Mouse (Mus musculus): ENCODE data around the gene Rgl1. TPM values are rescaled to one million over a fixed set of nuclear protein-coding genes. Genes with fewer than 3 reads are reported as not detected.

Rgl1 gene
- polyA plus RNA-seq, 1 experiment: 7.1 TPM

DNA sequence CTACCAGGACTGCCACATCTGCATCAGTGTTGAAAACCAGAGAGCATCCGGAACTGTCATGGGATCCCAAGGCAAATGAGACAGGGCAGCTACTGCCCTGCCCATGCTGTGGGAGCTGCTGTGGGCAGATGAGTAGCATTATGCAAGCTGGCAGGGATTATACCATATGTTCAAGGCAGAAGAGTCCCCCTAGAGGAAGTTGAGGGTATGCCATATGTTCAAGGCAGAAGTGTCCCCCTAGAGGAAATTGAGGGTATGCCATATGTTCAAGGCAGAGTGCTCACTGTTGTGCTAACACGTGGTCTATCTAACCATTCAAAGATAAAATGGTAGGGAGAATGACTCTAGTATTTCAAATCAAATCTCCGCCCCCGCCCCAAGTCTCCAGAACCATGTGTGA lies 254.9 kb downstream of the Rgl1 start:
- TF ChIP-seq POLR2A (IDR thresholded peaks at IDR 0.05; ENCODE audit: control insufficient read depth, extremely low read depth, insufficient read depth, low read length, poor library complexity) (no peak), CTCF (IDR thresholded peaks at IDR 0.05; ENCODE audit: borderline replicate concordance, control insufficient read depth, extremely low read depth, insufficient read depth, low read length, poor library complexity) (peak; percentile 65; the same call in 1 of the 2 replicates)
- peak; percentile 26 for DNase-seq
- H3K27ac ChIP-seq (ENCODE audit: control insufficient read depth, insufficient read depth, low read length): no peak overlapping the region
- H3K27me3 ChIP-seq (ENCODE audit: control insufficient read depth, insufficient read depth, low read length): no peaks in the 10 kb centered on the region
- no peak overlapping the region for H3K4me3 ChIP-seq (ENCODE audit: control insufficient read depth, insufficient read depth, low read length)
- H3K4me1 ChIP-seq (replicated peaks; ENCODE audit: control insufficient read depth, insufficient read depth, low read length): no peaks in the 10 kb centered on the region
- no peaks in the 10 kb centered on the region for H3K36me3 ChIP-seq (ENCODE audit: control insufficient read depth, insufficient read depth, low read length)
- 80% methylated on average over 4 of the region's 4 CpGs for WGBS

GRCm38 (mm10) chr1:152508481-152509220 lies 257.5 kb downstream of the Rgl1 start:
- H3K36me3 ChIP-seq (ENCODE audit: control insufficient read depth, insufficient read depth, low read length): no peaks in the 10 kb centered on the region
- 96% methylated on average over 11 of the region's 11 CpGs for WGBS
- H3K4me1 ChIP-seq (replicated peaks; ENCODE audit: control insufficient read depth, insufficient read depth, low read length): no peaks in the 10 kb centered on the region
- no peak for DNase-seq
- no peak overlapping the region for H3K4me3 ChIP-seq (ENCODE audit: control insufficient read depth, insufficient read depth, low read length)
- H3K27ac ChIP-seq (ENCODE audit: control insufficient read depth, insufficient read depth, low read length): no peak overlapping the region
- TF ChIP-seq CTCF (IDR thresholded peaks at IDR 0.05; ENCODE audit: borderline replicate concordance, control insufficient read depth, extremely low read depth, insufficient read depth, low read length, poor library complexity) (no peak), POLR2A (IDR thresholded peaks at IDR 0.05; ENCODE audit: control insufficient read depth, extremely low read depth, insufficient read depth, low read length, poor library complexity) (no peak)
- H3K27me3 ChIP-seq (ENCODE audit: control insufficient read depth, insufficient read depth, low read length): no peaks in the 10 kb centered on the region

DNA sequence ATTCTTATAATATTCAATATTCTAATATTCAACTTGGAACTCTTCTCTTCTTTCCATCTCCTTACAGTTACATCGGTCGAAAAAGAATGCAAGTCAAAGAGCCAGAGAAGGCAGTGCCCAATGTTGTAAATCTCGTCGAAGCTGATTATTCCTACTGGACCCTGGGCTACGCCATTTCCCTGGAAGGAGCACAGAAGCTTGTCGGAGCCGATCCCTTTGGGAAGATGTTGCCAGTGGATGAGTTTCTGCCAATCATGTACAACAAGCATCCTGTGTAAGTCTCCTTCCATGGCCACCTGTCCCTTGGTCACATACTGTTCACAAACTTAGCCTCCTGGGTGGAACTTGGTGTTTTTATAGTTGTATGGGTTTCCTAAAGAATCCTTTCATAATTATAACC lies 259.4 kb downstream of the Rgl1 start:
- Histone ChIP-seq H3K4me1 (replicated peaks; ENCODE audit: control insufficient read depth, insufficient read depth, low read length) (no peaks in the 10 kb centered on the region), H3K4me3 (ENCODE audit: control insufficient read depth, insufficient read depth, low read length) (no peak overlapping the region), H3K36me3 (ENCODE audit: control insufficient read depth, insufficient read depth, low read length) (no peaks in the 10 kb centered on the region), H3K27me3 (ENCODE audit: control insufficient read depth, insufficient read depth, low read length) (no peaks in the 10 kb centered on the region), H3K27ac (ENCODE audit: control insufficient read depth, insufficient read depth, low read length) (no peak overlapping the region)
- WGBS: 95% methylated on average over 7 of the region's 7 CpGs
- TF ChIP-seq POLR2A (IDR thresholded peaks at IDR 0.05; ENCODE audit: control insufficient read depth, extremely low read depth, insufficient read depth, low read length, poor library complexity): no peak
- no peak for TF ChIP-seq CTCF (IDR thresholded peaks at IDR 0.05; ENCODE audit: borderline replicate concordance, control insufficient read depth, extremely low read depth, insufficient read depth, low read length, poor library complexity)
- DNase-seq: no peak

- Histone ChIP-seq H3K27me3 (ENCODE audit: control insufficient read depth, insufficient read depth, low read length) (no peaks in the 10 kb centered on the region), H3K4me1 (replicated peaks; ENCODE audit: control insufficient read depth, insufficient read depth, low read length) (no peaks in the 10 kb centered on the region), H3K27ac (ENCODE audit: control insufficient read depth, insufficient read depth, low read length) (no peak overlapping the region), H3K4me3 (ENCODE audit: control insufficient read depth, insufficient read depth, low read length) (no peak overlapping the region), H3K36me3 (ENCODE audit: control insufficient read depth, insufficient read depth, low read length) (no peaks in the 10 kb centered on the region)
- WGBS: 97% methylated on average over 5 of the region's 5 CpGs
- TF ChIP-seq POLR2A (IDR thresholded peaks at IDR 0.05; ENCODE audit: control insufficient read depth, extremely low read depth, insufficient read depth, low read length, poor library complexity): no peak
- TF ChIP-seq CTCF (IDR thresholded peaks at IDR 0.05; ENCODE audit: borderline replicate concordance, control insufficient read depth, extremely low read depth, insufficient read depth, low read length, poor library complexity): no peak
- no peak for DNase-seq
These were observed 260.0 kb downstream of the Rgl1 start for GRCm38 (mm10) chr1:152506175-152506574.

DNA sequence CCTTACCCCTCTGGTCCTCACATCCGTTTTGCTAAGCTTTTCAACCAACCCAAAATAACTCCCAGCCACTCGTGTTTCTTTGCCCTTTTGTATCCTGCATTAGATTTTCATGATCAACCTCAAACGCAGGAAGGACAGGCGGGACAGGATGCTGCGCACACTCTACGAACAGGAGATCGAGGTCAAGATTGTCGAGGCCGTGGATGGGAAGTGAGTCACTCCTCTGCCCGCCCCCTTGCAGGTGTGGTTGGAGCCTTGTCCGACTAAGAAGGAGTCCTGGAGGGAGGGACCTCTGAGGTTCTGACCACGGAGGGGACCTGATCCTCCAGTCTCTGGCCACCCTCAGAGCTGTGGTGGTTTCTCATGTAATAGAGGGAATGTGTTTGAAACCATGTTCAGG lies 266.3 kb downstream of the Rgl1 start:
- H3K36me3 ChIP-seq (ENCODE audit: control insufficient read depth, insufficient read depth, low read length): no peaks in the 10 kb centered on the region
- no peak for DNase-seq
- no peaks in the 10 kb centered on the region for H3K27me3 ChIP-seq (ENCODE audit: control insufficient read depth, insufficient read depth, low read length)
- peaks cover 3% of the 10 kb centered on the region; the same call in 1 of the 2 replicates for H3K4me1 ChIP-seq (replicated peaks; ENCODE audit: control insufficient read depth, insufficient read depth, low read length)
- H3K4me3 ChIP-seq (ENCODE audit: control insufficient read depth, insufficient read depth, low read length): no peak overlapping the region
- H3K27ac ChIP-seq (ENCODE audit: control insufficient read depth, insufficient read depth, low read length): no peak overlapping the region
- 19% methylated on average over 12 of the region's 12 CpGs for WGBS
- TF ChIP-seq POLR2A (IDR thresholded peaks at IDR 0.05; ENCODE audit: control insufficient read depth, extremely low read depth, insufficient read depth, low read length, poor library complexity) (no peak), CTCF (IDR thresholded peaks at IDR 0.05; ENCODE audit: borderline replicate concordance, control insufficient read depth, extremely low read depth, insufficient read depth, low read length, poor library complexity) (no peak)

DNA sequence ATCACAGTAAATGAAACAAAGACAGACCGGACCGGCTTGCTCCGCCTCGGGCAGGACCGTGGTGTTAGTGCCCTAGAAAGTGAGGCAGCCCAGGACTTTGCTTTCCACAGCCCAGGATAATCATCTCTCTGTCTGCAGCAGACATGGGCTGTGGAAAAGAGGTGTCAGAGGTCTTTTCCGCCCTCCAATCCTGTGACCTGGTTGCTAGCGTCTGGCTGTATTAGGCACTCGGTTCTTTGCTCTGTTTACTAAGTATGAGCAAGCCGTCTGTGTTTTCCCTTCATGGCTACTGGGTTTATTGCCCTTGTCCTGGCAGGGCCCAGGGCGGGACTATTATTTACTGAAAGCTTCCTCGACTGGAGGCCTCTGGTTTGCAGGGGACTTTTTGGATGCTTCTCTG lies 268.6 kb downstream of the Rgl1 start:
- DNase-seq: no peak
- TF ChIP-seq POLR2A (IDR thresholded peaks at IDR 0.05; ENCODE audit: control insufficient read depth, extremely low read depth, insufficient read depth, low read length, poor library complexity) (no peak), CTCF (IDR thresholded peaks at IDR 0.05; ENCODE audit: borderline replicate concordance, control insufficient read depth, extremely low read depth, insufficient read depth, low read length, poor library complexity) (no peak)
- H3K27me3 ChIP-seq (ENCODE audit: control insufficient read depth, insufficient read depth, low read length): no peaks in the 10 kb centered on the region
- H3K36me3 ChIP-seq (ENCODE audit: control insufficient read depth, insufficient read depth, low read length): no peaks in the 10 kb centered on the region
- 79% methylated on average over 11 of the region's 11 CpGs for WGBS
- H3K4me1 ChIP-seq (replicated peaks; ENCODE audit: control insufficient read depth, insufficient read depth, low read length): peaks cover 3% of the 10 kb centered on the region; the same call in 1 of the 2 replicates
- H3K27ac ChIP-seq (ENCODE audit: control insufficient read depth, insufficient read depth, low read length): no peak overlapping the region
- no peak overlapping the region for H3K4me3 ChIP-seq (ENCODE audit: control insufficient read depth, insufficient read depth, low read length)
